Mouse (Mus musculus) gastrocnemius, adult 18-20 months (tissue): ENCODE results near the gene Tph2. TPM values are rescaled to one million over a fixed set of nuclear protein-coding genes. Genes with fewer than 3 reads are reported as not detected.
"Not testable (repeated sequence)": the region's sequence is repeated elsewhere in the genome, so short reads cannot be mapped to it uniquely, and the experiment has no call there.

Source experiments
- DNase-seq: peaks from one replicate; pipeline ENCODE4 v3.0.0; 2021; ENCODE audit warnings: low spot score
- long read RNA-seq, 2 experiments: library from polyadenylated mRNA; stranded (forward); transcript quantifications; one replicate each; pipeline ENCODE4 v2.0.0; 2021
- total RNA-seq, 2 experiments: library from RNA; stranded (reverse); gene quantifications; 2 replicates each; pipeline ENCODE4 v1.2.3; 2021

The Tph2 gene
- total RNA-seq = under 1 TPM in 1 of 2 experiments, not detected in 1; 0.17 TPM
- long read RNA-seq, experiment 1 = 0 reads
- long read RNA-seq, experiment 2 = 0 reads

- DNase-seq = peak; percentile 18
Measured at GRCm38 (mm10) chr10:115184697-115185096, at the start of gene Tph2. Tph2 (minus strand) TSS chr10:115185022.

DNA sequence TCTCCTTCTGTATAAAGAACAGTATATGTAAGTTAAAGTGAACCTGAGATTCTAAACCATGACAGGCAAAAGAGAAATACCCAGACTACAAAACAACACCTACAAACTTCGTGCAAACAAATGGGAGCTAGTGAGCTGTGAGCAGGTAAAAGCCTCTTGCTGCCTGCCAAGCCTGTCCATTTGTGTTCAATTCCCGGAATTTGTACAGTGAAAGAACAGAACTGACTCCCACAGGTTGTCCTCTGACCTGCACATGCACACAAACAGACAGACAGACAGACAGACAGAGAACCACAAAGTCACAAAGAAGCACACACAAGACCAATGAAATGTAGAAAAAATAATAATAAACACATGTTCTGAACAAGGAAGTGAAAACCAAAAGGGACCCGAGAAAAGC, 49.0 kb upstream of the Tph2 start:
- DNase-seq = no peak

DNA sequence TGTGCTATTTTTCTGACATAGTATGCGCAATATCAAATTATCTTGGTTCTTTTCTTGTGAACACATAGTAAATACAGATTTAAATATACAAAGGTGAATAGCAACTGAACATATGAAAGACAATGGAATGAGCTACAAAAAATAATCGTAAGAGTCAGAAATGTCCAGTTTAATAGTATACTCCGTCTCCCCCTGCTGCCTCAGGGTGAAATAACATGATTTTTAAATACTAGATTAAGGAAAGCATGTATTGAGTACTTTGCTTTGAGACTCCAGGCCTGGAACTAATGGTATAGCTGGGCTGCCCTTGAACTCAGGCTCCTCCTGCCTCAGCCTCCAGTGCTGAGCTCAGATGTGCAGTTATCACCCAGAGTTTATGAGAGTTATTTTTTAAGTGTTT, 47.7 kb upstream of the Tph2 start:
- no peak for DNase-seq

- no peak for DNase-seq
Measured at GRCm38 (mm10) chr10:115229023-115229422, 44.2 kb upstream of the Tph2 start.

GRCm38 (mm10) chr10:115226586-115226985, 41.8 kb upstream of the Tph2 start:
- no peak for DNase-seq

DNA sequence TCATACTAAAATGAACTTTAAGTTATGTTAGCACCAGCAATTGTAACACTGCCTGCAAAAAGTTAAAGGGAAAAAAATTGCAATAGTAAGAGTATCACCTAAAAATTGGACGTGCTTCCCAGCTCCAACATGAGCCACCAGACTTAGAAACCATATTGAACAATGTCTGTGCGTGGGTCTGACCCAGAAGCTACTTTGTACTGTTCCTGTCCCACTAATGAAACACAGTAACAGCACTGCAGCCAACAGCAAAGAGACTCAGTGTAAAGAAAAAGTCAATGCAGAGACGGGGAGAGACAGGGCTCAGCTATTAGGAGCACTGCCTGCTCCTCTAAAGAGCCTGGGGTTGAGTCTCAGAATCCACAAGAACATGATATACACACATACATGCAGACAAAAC, 39.0 kb upstream of the Tph2 start:
- DNase-seq = no peak

GRCm38 (mm10) chr10:115212916-115213580, 28.2 kb upstream of the Tph2 start:
- no peak for DNase-seq

DNA sequence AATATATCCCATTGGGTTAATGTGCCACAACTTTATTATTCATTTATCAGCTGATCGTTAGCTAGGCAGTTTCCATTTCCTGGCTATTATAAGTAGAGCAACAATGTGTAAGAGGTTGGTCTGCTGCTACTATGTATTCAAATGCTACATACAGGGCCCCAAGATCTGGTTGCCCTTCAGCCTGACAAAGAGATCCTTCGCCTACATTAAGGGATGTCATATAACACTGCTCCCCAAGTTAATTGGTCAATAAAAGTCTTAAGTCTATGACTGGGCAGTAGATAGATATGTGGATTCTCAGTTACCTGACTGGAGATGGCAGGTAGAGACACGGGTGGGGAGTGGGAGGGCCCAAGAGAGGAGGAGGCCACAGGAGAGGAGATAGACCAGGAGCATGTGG, 21.0 kb upstream of the Tph2 start:
- no peak for DNase-seq

DNA sequence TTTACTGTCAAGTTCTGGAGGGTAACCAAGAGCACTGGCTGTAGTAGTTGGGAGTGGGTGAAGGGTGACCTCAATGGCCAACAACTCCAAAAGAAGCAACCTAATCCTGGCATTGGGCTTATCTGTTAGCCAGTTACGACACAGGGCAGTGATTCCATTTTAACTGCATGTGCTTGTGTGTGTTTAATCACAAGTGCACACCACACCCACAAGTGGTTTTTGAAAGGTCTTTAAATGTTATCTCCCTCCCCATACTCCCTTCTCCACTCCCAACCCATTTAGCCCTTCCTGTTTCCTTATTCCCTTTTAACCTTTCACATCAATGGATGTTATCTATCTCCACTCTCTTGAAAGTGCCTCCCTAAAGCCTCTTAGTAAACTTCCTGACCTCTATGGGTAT, 20.5 kb upstream of the Tph2 start:
- no peak for DNase-seq

DNA sequence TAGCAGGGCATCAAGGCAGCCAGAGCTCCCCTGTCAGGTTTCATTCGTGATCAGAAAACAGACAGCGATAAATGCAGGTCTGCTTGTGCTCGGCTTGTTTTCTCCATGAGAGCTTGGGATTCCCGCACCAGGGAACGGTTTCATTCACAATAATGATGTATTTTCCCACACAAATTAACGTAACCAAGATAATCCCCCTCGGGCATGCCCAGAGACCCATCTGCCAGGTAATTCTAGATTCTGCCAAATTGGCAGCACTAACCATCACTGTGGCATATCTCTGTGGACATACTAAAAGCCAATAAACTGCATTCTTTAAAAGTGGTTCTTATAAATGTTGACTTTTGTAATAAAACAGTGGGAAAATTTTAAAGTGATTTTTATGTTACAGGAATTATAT, 6.4 kb upstream of the Tph2 start:
- no peak for DNase-seq

- DNase-seq = no peak
Measured at GRCm38 (mm10) chr10:115187390-115187789, 2.6 kb upstream of the Tph2 start.

DNA sequence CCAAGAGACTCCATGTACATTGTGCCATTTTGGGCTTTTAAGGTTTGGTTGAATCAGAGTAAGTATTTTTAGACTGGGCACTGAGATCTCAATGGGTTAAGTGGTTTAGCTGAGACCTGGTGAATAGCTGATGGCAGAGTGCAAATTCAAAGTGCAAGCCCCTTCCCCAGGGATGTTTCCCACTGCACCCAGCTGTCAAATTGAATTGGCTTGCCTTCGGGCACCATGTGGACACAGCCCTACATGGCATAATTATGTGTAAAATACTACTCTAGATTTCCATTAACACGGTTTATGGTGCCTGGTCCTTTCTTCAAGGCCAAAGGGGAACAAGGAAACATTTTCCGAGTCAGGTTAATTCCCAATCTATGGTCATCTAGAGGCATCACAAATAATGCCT, 3.8 kb downstream of the Tph2 start:
- no peak for DNase-seq

- DNase-seq = not testable (repeated sequence)
Measured at GRCm38 (mm10) chr10:115178019-115178418, 6.8 kb downstream of the Tph2 start.

GRCm38 (mm10) chr10:115175591-115175991, 9.2 kb downstream of the Tph2 start:
- DNase-seq = no peak

DNA sequence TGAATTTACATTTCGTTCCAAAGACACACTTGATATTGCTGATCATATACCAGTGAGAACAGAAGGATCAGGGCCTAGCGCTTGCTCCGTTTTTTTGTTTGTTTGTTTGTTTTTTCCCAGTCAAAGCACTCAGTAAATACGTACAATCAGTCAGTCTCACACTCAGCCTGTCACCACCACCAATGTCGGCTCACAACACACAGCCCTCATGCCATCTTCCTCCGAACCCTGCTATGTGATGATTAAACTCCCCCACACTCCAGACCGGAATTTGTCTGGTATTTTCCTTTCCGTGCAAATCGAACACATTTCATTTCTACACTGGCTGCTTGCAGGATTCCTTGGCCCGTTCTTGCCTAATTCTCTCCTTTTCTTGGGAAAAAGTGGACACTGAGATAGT, 11.5 kb downstream of the Tph2 start:
- DNase-seq = no peak

DNA sequence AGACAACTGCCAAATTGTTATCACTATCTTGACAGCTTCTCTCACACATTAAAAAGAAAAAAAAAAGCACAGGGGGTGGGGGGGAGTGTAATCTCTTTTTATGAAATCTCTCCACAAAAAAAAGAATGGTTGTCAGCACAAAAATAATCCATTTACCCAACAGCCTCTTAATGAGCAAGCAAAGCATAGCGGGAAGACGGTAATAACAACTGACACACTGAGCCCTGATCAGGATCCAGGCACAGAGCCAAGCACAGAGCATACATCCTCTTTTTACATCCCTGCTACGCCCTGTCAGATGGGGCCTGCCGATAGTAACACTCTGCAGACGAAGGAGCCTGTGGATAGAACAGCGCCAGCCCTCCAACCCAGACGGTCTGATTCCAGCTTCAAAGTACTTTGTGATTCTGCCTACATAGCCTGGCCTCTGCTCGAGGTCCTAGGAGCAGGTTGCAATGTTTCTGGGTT, 13.4 kb downstream of the Tph2 start:
- no peak for DNase-seq

DNA sequence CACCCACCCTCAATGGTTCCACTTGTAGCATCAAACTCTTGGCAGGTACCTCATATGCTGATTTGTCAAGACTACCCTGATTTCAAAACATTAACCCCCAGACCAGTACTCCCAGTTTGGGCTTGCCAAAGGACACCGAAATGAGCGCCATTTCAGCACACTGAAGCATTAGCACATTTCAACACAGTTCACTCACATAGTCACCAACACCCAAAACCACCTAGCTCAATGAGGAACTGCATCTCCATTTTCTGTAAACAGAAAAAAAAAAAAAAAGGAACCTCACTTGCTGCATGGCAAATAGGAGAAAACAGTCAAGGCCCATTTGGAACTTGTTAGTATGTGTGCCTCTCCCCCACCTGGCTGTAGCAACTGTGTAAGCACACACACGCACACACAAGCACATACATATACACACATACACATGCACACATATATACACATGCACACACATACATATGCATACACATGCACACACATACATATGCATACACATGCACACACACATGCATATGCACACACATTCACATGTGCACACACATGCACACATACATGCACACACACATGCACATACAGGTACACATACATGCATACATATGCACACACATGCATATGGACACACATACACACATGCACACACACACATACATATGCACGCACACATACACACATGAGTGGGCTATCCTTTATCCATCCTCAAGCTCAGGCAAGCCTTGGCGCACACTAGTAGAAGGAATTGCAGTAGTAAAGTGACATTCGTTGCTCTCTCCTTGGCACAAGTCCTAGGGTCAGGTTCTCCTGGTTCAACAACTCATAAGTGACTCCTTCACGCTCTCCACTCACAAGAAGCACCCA, 14.1 kb downstream of the Tph2 start:
- DNase-seq = no peak

DNA sequence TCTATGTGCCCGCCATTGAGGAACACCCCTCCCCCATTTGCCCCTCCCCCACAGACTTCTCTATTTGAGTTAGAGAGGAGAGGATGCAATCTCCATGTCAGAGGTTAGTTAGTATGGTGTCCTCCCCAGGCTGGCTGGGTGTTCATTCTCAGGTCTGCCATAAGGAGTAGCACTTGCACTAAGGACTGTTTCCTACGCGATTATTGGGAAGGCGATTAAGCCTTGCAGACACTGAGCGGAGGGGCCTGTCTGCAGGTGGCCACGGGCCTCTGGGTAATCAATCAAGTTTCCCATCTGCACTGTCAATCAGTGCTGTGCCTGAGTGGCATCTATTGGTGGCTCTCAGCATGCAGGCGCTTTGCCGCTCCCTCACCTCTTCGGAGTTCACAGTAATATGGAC, 15.4 kb downstream of the Tph2 start:
- no peak for DNase-seq

DNA sequence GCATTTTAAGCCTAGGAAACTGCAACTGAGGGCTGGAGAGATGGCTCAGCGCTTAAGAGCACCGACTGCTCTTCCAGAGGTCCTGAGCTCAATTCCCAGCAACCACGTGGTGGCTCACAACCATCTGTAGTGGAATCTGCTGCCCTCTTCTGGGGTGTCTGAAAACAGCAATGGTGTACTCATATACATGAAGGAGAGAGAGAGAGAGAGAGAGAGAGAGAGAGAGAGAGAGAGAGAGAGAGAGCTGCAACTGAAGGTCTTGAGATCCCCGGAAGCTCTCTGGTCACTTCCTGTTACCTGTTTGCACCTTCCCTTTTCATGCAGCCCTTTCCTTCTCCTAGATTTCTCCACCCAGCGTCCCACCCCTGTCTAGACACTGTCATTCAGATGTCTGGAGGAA, 24.5 kb downstream of the Tph2 start:
- DNase-seq = no peak

GRCm38 (mm10) chr10:115147308-115147707, 37.5 kb downstream of the Tph2 start:
- no peak for DNase-seq

DNA sequence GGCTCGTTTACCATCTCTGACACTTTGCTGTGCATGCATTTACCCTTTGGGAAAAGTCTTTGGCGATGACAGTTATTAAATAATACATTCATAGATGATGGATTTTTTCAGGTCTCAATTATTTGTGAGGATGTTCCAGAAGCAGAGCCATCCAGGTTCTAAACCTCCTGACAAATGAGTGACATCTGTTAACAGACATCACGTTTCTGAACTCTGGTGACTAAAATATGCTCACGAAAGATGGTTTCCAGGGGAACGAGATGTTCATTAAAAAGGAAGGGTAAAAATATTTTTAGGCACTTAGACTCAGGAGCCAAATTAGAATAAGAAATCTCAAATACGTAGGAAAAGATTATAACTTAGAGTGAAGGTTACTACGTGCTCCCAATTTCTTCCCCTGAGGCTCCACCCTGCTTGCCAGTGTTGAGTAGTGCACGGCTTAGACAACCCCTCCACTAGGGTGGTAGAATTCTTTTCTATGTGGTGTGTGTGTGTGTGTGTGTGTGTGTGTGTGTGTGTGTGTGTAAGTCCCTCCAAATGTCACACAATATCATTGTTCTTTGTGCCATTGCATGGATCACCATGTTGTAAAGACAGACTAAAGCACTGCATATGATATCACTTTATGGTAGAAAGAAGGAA, 38.4 kb downstream of the Tph2 start:
- no peak for DNase-seq

- no peak for DNase-seq
Measured at GRCm38 (mm10) chr10:115144542-115144941, 40.3 kb downstream of the Tph2 start.
